Mouse (Mus musculus) kidney, adult 2 months (tissue): ENCODE measurements around the gene Spg7.

Experiments
- CTCF ChIP-seq: fragments of 200-500 bp; conservative IDR thresholded peaks from 2 replicates; pipeline ENCODE4 v1.5.1; 2011; ENCODE audit warnings: low read depth, mild to moderate bottlenecking, control low read depth, low read length, moderate library complexity, mixed read lengths; ENCODE audit not compliant: insufficient read depth, insufficient read length
- POLR2A ChIP-seq: fragments of 200-500 bp; IDR thresholded peaks from one replicate; pipeline ENCODE4 v1.6.1; 2011; ENCODE audit warnings: low read depth, low read length, control low read depth

DNA sequence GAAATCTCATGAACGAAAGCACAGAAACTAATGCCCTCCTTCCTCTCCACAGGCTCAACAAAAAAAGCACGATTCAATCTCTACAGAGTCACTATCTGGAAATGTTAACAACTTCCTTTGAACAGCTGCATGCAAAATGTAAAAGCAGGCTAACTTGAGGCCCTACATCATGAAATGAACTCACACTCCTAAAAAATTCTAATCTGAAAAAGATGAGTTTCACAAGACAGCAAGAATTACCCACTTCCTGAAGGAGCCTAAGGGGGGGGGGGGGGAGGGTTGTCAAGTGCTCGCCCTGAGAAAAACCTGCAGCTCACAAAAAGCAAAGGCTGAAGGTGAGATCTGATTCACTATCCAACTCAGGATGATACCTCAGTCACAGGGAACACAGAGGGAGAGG lies 47.7 kb upstream of the Spg7 start:
- TF ChIP-seq CTCF: no peak
- no peak for TF ChIP-seq POLR2A
